Mouse (Mus musculus): ENCODE data around the gene Dab1. TPM values are rescaled to one million over a fixed set of nuclear protein-coding genes. Genes with fewer than 3 reads are reported as not detected.
A peak's percentile ranks its signal among the peaks of the same experiment; 100 is the strongest.

The Dab1 gene
- polyA plus RNA-seq, 1 experiment from 2014 or later, result 69.6 TPM

GRCm38 (mm10) chr4:104500646-104501045 is 881.5 kb downstream of the Dab1 start:
- Histone ChIP-seq H3K27me3 (no peaks in the 10 kb centered on the region), H3K27ac (no peak overlapping the region), H3K4me1 (replicated peaks) (peaks cover 26% of the 10 kb centered on the region), H3K36me3 (no peaks in the 10 kb centered on the region), H3K4me2 (no peak overlapping the region), H3K9ac (no peak overlapping the region), H3K9me3 (no peaks in the 10 kb centered on the region), H3K4me3 (no peak overlapping the region)
- 55% methylated on average over 4 of the region's 4 CpGs for WGBS
- ATAC-seq (ENCODE audit: low FRiP score), result no peak

GRCm38 (mm10) chr4:104501245-104501644 is 882.1 kb downstream of the Dab1 start:
- Histone ChIP-seq H3K4me1 (replicated peaks) (peaks cover 26% of the 10 kb centered on the region), H3K36me3 (no peaks in the 10 kb centered on the region), H3K9ac (no peak overlapping the region), H3K4me3 (no peak overlapping the region), H3K4me2 (no peak overlapping the region), H3K9me3 (no peaks in the 10 kb centered on the region), H3K27ac (no peak overlapping the region), H3K27me3 (no peaks in the 10 kb centered on the region)
- ATAC-seq (ENCODE audit: low FRiP score), result no peak
- WGBS, result 72% methylated on average over 4 of the region's 4 CpGs

- H3K27ac ChIP-seq, result no peak overlapping the region
- no peak overlapping the region for H3K9ac ChIP-seq
These were observed 885.8 kb downstream of the Dab1 start for GRCm38 (mm10) chr4:104504916-104505315.

GRCm38 (mm10) chr4:104509230-104509985 is 890.2 kb downstream of the Dab1 start:
- H3K36me3 ChIP-seq, result no peaks in the 10 kb centered on the region
- H3K4me2 ChIP-seq, result no peak overlapping the region
- no peak overlapping the region for H3K27ac ChIP-seq
- no peaks in the 10 kb centered on the region for H3K27me3 ChIP-seq
- H3K4me3 ChIP-seq, result no peak overlapping the region
- peaks cover 26% of the 10 kb centered on the region for H3K4me1 ChIP-seq (replicated peaks)
- no peaks in the 10 kb centered on the region for H3K9me3 ChIP-seq
- no peak overlapping the region for H3K9ac ChIP-seq
- 64% methylated on average over 5 of the region's 5 CpGs for WGBS
- ATAC-seq (ENCODE audit: low FRiP score), result no peak

More at GRCm38 (mm10) chr4:104504916-104505315, 885.8 kb downstream of the Dab1 start:
- H3K4me2 ChIP-seq, result no peak overlapping the region
- H3K4me1 ChIP-seq (replicated peaks), result peaks cover 28% of the 10 kb centered on the region
- H3K4me3 ChIP-seq, result no peak overlapping the region
- ATAC-seq (ENCODE audit: low FRiP score), result no peak
- H3K9me3 ChIP-seq, result no peaks in the 10 kb centered on the region
- no peaks in the 10 kb centered on the region for H3K36me3 ChIP-seq
- no peaks in the 10 kb centered on the region for H3K27me3 ChIP-seq

- Histone ChIP-seq H3K9me3 (no peaks in the 10 kb centered on the region), H3K4me3 (no peak overlapping the region), H3K4me2 (no peak overlapping the region), H3K27me3 (no peaks in the 10 kb centered on the region), H3K4me1 (replicated peaks) (peaks cover 26% of the 10 kb centered on the region), H3K36me3 (no peaks in the 10 kb centered on the region), H3K27ac (no peak overlapping the region), H3K9ac (no peak overlapping the region)
- 83% methylated on average over 6 of the region's 6 CpGs for WGBS
- ATAC-seq (ENCODE audit: low FRiP score), result no peak
These were observed 892.7 kb downstream of the Dab1 start for GRCm38 (mm10) chr4:104511855-104512254.

GRCm38 (mm10) chr4:104512513-104512912 is 893.4 kb downstream of the Dab1 start:
- Histone ChIP-seq H3K9me3 (no peaks in the 10 kb centered on the region), H3K9ac (no peak overlapping the region), H3K4me1 (replicated peaks) (peaks cover 26% of the 10 kb centered on the region), H3K27me3 (no peaks in the 10 kb centered on the region), H3K4me3 (no peak overlapping the region), H3K27ac (no peak overlapping the region), H3K36me3 (no peaks in the 10 kb centered on the region), H3K4me2 (no peak overlapping the region)
- ATAC-seq (ENCODE audit: low FRiP score), result no peak
- WGBS, result 85% methylated on average over 8 of the region's 8 CpGs

- Histone ChIP-seq H3K4me2 (peak overlapping the region; percentile 23), H3K4me1 (replicated peaks) (peaks cover 21% of the 10 kb centered on the region), H3K36me3 (no peaks in the 10 kb centered on the region), H3K4me3 (no peak overlapping the region), H3K27me3 (no peaks in the 10 kb centered on the region), H3K9me3 (no peaks in the 10 kb centered on the region), H3K27ac (peak overlapping the region; percentile 10; the same call in 1 of the 2 replicates), H3K9ac (no peak overlapping the region)
- ATAC-seq (ENCODE audit: low FRiP score), result 0 out of 2 replicates have a peak, but pooled peaks have one; percentile 34
- 40% methylated on average over 7 of the region's 7 CpGs for WGBS
These were observed 894.5 kb downstream of the Dab1 start for GRCm38 (mm10) chr4:104513622-104514021.

- Histone ChIP-seq H3K9me3 (no peaks in the 10 kb centered on the region), H3K4me1 (replicated peaks) (peaks cover 14% of the 10 kb centered on the region), H3K9ac (no peak overlapping the region), H3K36me3 (no peaks in the 10 kb centered on the region), H3K4me2 (peak overlapping the region; percentile 19; the same call in 1 of the 2 replicates), H3K4me3 (no peak overlapping the region), H3K27ac (no peak overlapping the region), H3K27me3 (no peaks in the 10 kb centered on the region)
- WGBS, result 8% methylated on average over 10 of the region's 10 CpGs
- ATAC-seq (ENCODE audit: low FRiP score), result peak; percentile 66
These were observed 895.4 kb downstream of the Dab1 start for GRCm38 (mm10) chr4:104514568-104515000.

- no peaks in the 10 kb centered on the region for H3K27me3 ChIP-seq
- no peak overlapping the region for H3K9ac ChIP-seq
- no peaks in the 10 kb centered on the region for H3K9me3 ChIP-seq
- H3K4me2 ChIP-seq, result no peak overlapping the region
- H3K27ac ChIP-seq, result no peak overlapping the region
- H3K4me3 ChIP-seq, result no peak overlapping the region
- H3K36me3 ChIP-seq, result no peaks in the 10 kb centered on the region
- WGBS, result 61% methylated on average over 5 of the region's 5 CpGs
- H3K4me1 ChIP-seq (replicated peaks), result peaks cover 14% of the 10 kb centered on the region
- no peak for ATAC-seq (ENCODE audit: low FRiP score)
These were observed 896.5 kb downstream of the Dab1 start for GRCm38 (mm10) chr4:104515681-104516080.

GRCm38 (mm10) chr4:104522324-104522723 is 903.2 kb downstream of the Dab1 start:
- Histone ChIP-seq H3K4me3 (no peak overlapping the region), H3K4me1 (replicated peaks) (peaks cover 18% of the 10 kb centered on the region), H3K36me3 (no peaks in the 10 kb centered on the region), H3K27me3 (no peaks in the 10 kb centered on the region), H3K9ac (no peak overlapping the region), H3K4me2 (no peak overlapping the region), H3K9me3 (no peaks in the 10 kb centered on the region), H3K27ac (no peak overlapping the region)
- WGBS, result 58% methylated on average over 8 of the region's 8 CpGs
- ATAC-seq (ENCODE audit: low FRiP score), result no peak

- no peak for ATAC-seq (ENCODE audit: low FRiP score)
- Histone ChIP-seq H3K27me3 (no peaks in the 10 kb centered on the region), H3K36me3 (no peaks in the 10 kb centered on the region), H3K4me2 (no peak overlapping the region), H3K4me1 (replicated peaks) (peaks cover 18% of the 10 kb centered on the region), H3K9ac (no peak overlapping the region), H3K9me3 (no peaks in the 10 kb centered on the region), H3K4me3 (no peak overlapping the region), H3K27ac (no peak overlapping the region)
- WGBS, result 74% methylated on average over 7 of the region's 7 CpGs
These were observed 904.6 kb downstream of the Dab1 start for GRCm38 (mm10) chr4:104523776-104524175.

- Histone ChIP-seq H3K4me3 (no peak overlapping the region), H3K36me3 (no peaks in the 10 kb centered on the region), H3K27me3 (no peaks in the 10 kb centered on the region), H3K27ac (no peak overlapping the region), H3K9ac (no peak overlapping the region), H3K4me1 (replicated peaks) (0 out of 2 replicates have a peak, but pooled peaks cover 4% of the 10 kb centered on the region), H3K4me2 (no peak overlapping the region), H3K9me3 (no peaks in the 10 kb centered on the region)
- WGBS, result 85% methylated on average over 4 of the region's 4 CpGs
- no peak for ATAC-seq (ENCODE audit: low FRiP score)
These were observed 910.9 kb downstream of the Dab1 start for GRCm38 (mm10) chr4:104529905-104530646.
